Mouse (Mus musculus): ENCODE results near the gene Tmem120a. TPM values are rescaled to one million over a fixed set of nuclear protein-coding genes. Genes with fewer than 3 reads are reported as not detected.

Gene Tmem120a
- polyA plus RNA-seq, 1 experiment from 2014 or later = 23.2 TPM

- no peak for ATAC-seq (replicated peaks; ENCODE audit: low FRiP score)
- H3K4me3 ChIP-seq (ENCODE audit: low read depth, low read length) = no peak overlapping the region
- H3K36me3 ChIP-seq (ENCODE audit: control insufficient read depth, insufficient read depth, low read length) = no peaks in the 10 kb centered on the region
- H3K4me1 ChIP-seq (replicated peaks; ENCODE audit: control insufficient read depth, insufficient read depth, low read length) = no peaks in the 10 kb centered on the region
- no peaks in the 10 kb centered on the region for H3K9me3 ChIP-seq (ENCODE audit: control insufficient read depth, low read length)
- no peak overlapping the region for H3K4me2 ChIP-seq
- peak; percentile 58 for DNase-seq (ENCODE audit: low spot score)
- no peak overlapping the region for H3K9ac ChIP-seq (ENCODE audit: low read depth, low read length)
- no peaks in the 10 kb centered on the region; the same call in 1 of the 2 replicates for H3K27me3 ChIP-seq (replicated peaks; ENCODE audit: control insufficient read depth, insufficient read depth, low read length)
- WGBS = 6% methylated on average over 7 of the region's 7 CpGs
- no peak overlapping the region for H3K27ac ChIP-seq (ENCODE audit: low read depth, low read length)
These were observed 19.3 kb upstream of the Tmem120a start for GRCm38 (mm10) chr5:135763526-135763925.

- Histone ChIP-seq H3K9ac (ENCODE audit: low read depth, low read length) (no peak overlapping the region), H3K4me3 (ENCODE audit: low read depth, low read length) (no peak overlapping the region), H3K4me2 (no peak overlapping the region), H3K4me1 (replicated peaks; ENCODE audit: control insufficient read depth, insufficient read depth, low read length) (no peaks in the 10 kb centered on the region), H3K27me3 (replicated peaks; ENCODE audit: control insufficient read depth, insufficient read depth, low read length) (no peaks in the 10 kb centered on the region; the same call in 1 of the 2 replicates), H3K27ac (ENCODE audit: low read depth, low read length) (no peak overlapping the region), H3K9me3 (ENCODE audit: control insufficient read depth, low read length) (no peaks in the 10 kb centered on the region), H3K36me3 (ENCODE audit: control insufficient read depth, insufficient read depth, low read length) (no peaks in the 10 kb centered on the region)
- ATAC-seq (replicated peaks; ENCODE audit: low FRiP score) = no peak
- whole genome bisulfite sequencing = 71% methylated on average over 3 of the region's 3 CpGs
- DNase-seq (ENCODE audit: low spot score) = no peak
These were observed 17.6 kb upstream of the Tmem120a start for GRCm38 (mm10) chr5:135761881-135762280.

- no peak overlapping the region for H3K9ac ChIP-seq (ENCODE audit: low read depth, low read length)
- H3K27me3 ChIP-seq (replicated peaks; ENCODE audit: control insufficient read depth, insufficient read depth, low read length) = no peaks in the 10 kb centered on the region
- 63% methylated on average over 2 of the region's 2 CpGs for WGBS
- no peak overlapping the region for H3K27ac ChIP-seq (ENCODE audit: low read depth, low read length)
- H3K4me2 ChIP-seq = no peak overlapping the region
- no peaks in the 10 kb centered on the region for H3K4me1 ChIP-seq (replicated peaks; ENCODE audit: control insufficient read depth, insufficient read depth, low read length)
- H3K4me3 ChIP-seq (ENCODE audit: low read depth, low read length) = no peak overlapping the region
- no peak for ATAC-seq (replicated peaks; ENCODE audit: low FRiP score)
- no peaks in the 10 kb centered on the region for H3K36me3 ChIP-seq (ENCODE audit: control insufficient read depth, insufficient read depth, low read length)
- no peak for DNase-seq (ENCODE audit: low spot score)
- peaks cover 8% of the 10 kb centered on the region; the same call in 1 of the 2 replicates for H3K9me3 ChIP-seq (ENCODE audit: control insufficient read depth, low read length)
These were observed 7.3 kb upstream of the Tmem120a start for GRCm38 (mm10) chr5:135751595-135751994.

- Histone ChIP-seq H3K4me3 (ENCODE audit: low read depth, low read length) (no peak overlapping the region), H3K9ac (ENCODE audit: low read depth, low read length) (no peak overlapping the region), H3K4me1 (replicated peaks; ENCODE audit: control insufficient read depth, insufficient read depth, low read length) (no peaks in the 10 kb centered on the region), H3K36me3 (ENCODE audit: control insufficient read depth, insufficient read depth, low read length) (no peaks in the 10 kb centered on the region), H3K9me3 (ENCODE audit: control insufficient read depth, low read length) (peaks cover 8% of the 10 kb centered on the region; the same call in 1 of the 2 replicates), H3K4me2 (no peak overlapping the region), H3K27ac (ENCODE audit: low read depth, low read length) (no peak overlapping the region), H3K27me3 (replicated peaks; ENCODE audit: control insufficient read depth, insufficient read depth, low read length) (no peaks in the 10 kb centered on the region)
- ATAC-seq (replicated peaks; ENCODE audit: low FRiP score) (no peak), DNase-seq (ENCODE audit: low spot score) (no peak)
- WGBS = 64% methylated on average over 1 of the region's 1 CpGs
These were observed 6.8 kb upstream of the Tmem120a start for GRCm38 (mm10) chr5:135751041-135751440.

GRCm38 (mm10) chr5:135744742-135745141, 494 bp upstream of the Tmem120a start:
- H3K9ac ChIP-seq (ENCODE audit: low read depth, low read length) = peak overlapping the region; percentile 53; the same call in 1 of the 2 replicates
- H3K27ac ChIP-seq (ENCODE audit: low read depth, low read length) = no peak overlapping the region
- DNase-seq (ENCODE audit: low spot score) (no peak), ATAC-seq (replicated peaks; ENCODE audit: low FRiP score) (peak; percentile 10; the same call in 1 of the 2 replicates)
- H3K9me3 ChIP-seq (ENCODE audit: control insufficient read depth, low read length) = peaks cover 8% of the 10 kb centered on the region; the same call in 1 of the 2 replicates
- peak overlapping the region; percentile 99 for H3K4me2 ChIP-seq
- peaks cover 9% of the 10 kb centered on the region for H3K4me1 ChIP-seq (replicated peaks; ENCODE audit: control insufficient read depth, insufficient read depth, low read length)
- WGBS = 24% methylated on average over 12 of the region's 12 CpGs
- H3K4me3 ChIP-seq (ENCODE audit: low read depth, low read length) = peak overlapping the region; percentile 88
- H3K27me3 ChIP-seq (replicated peaks; ENCODE audit: control insufficient read depth, insufficient read depth, low read length) = no peaks in the 10 kb centered on the region
- no peaks in the 10 kb centered on the region for H3K36me3 ChIP-seq (ENCODE audit: control insufficient read depth, insufficient read depth, low read length)

- ATAC-seq (replicated peaks; ENCODE audit: low FRiP score) = no peak
- Histone ChIP-seq H3K27me3 (replicated peaks; ENCODE audit: control insufficient read depth, insufficient read depth, low read length) (no peaks in the 10 kb centered on the region), H3K36me3 (ENCODE audit: control insufficient read depth, insufficient read depth, low read length) (no peaks in the 10 kb centered on the region), H3K9me3 (ENCODE audit: control insufficient read depth, low read length) (0 out of 2 replicates have a peak, but pooled peaks cover 6% of the 10 kb centered on the region), H3K27ac (ENCODE audit: low read depth, low read length) (no peak overlapping the region), H3K4me3 (ENCODE audit: low read depth, low read length) (peak overlapping the region; percentile 88), H3K4me1 (replicated peaks; ENCODE audit: control insufficient read depth, insufficient read depth, low read length) (peaks cover 11% of the 10 kb centered on the region), H3K9ac (ENCODE audit: low read depth, low read length) (peak overlapping the region; percentile 75), H3K4me2 (peak overlapping the region; percentile 99)
- 22% methylated on average over 18 of the region's 18 CpGs for WGBS
- DNase-seq (ENCODE audit: low spot score) = no peak
These were observed 1.1 kb downstream of the Tmem120a start for GRCm38 (mm10) chr5:135742941-135743740.

- no peak overlapping the region for H3K27ac ChIP-seq (ENCODE audit: low read depth, low read length)
- ATAC-seq (replicated peaks; ENCODE audit: low FRiP score) = no peak
- no peak overlapping the region for H3K9ac ChIP-seq (ENCODE audit: low read depth, low read length)
- H3K9me3 ChIP-seq (ENCODE audit: control insufficient read depth, low read length) = 0 out of 2 replicates have a peak, but pooled peaks cover under 1% of the 10 kb centered on the region
- H3K27me3 ChIP-seq (replicated peaks; ENCODE audit: control insufficient read depth, insufficient read depth, low read length) = no peaks in the 10 kb centered on the region
- no peak overlapping the region for H3K4me3 ChIP-seq (ENCODE audit: low read depth, low read length)
- no peaks in the 10 kb centered on the region for H3K36me3 ChIP-seq (ENCODE audit: control insufficient read depth, insufficient read depth, low read length)
- H3K4me2 ChIP-seq = no peak overlapping the region
- WGBS = 52% methylated on average over 10 of the region's 10 CpGs
- H3K4me1 ChIP-seq (replicated peaks; ENCODE audit: control insufficient read depth, insufficient read depth, low read length) = peaks cover 11% of the 10 kb centered on the region
- DNase-seq (ENCODE audit: low spot score) = no peak
These were observed 2.1 kb downstream of the Tmem120a start for GRCm38 (mm10) chr5:135742156-135742555.

- H3K9me3 ChIP-seq (ENCODE audit: control insufficient read depth, low read length) = no peaks in the 10 kb centered on the region
- ATAC-seq (replicated peaks; ENCODE audit: low FRiP score) (no peak), DNase-seq (ENCODE audit: low spot score) (no peak)
These were observed 6.0 kb downstream of the Tmem120a start for GRCm38 (mm10) chr5:135738266-135738665.

GRCm38 (mm10) chr5:135737154-135737553, 7.1 kb downstream of the Tmem120a start:
- Histone ChIP-seq H3K4me3 (ENCODE audit: low read depth, low read length) (no peak overlapping the region), H3K27me3 (replicated peaks; ENCODE audit: control insufficient read depth, insufficient read depth, low read length) (no peaks in the 10 kb centered on the region), H3K4me1 (replicated peaks; ENCODE audit: control insufficient read depth, insufficient read depth, low read length) (peaks cover 2% of the 10 kb centered on the region; the same call in 1 of the 2 replicates), H3K9me3 (ENCODE audit: control insufficient read depth, low read length) (no peaks in the 10 kb centered on the region), H3K9ac (ENCODE audit: low read depth, low read length) (no peak overlapping the region), H3K36me3 (ENCODE audit: control insufficient read depth, insufficient read depth, low read length) (peaks cover 29% of the 10 kb centered on the region), H3K27ac (ENCODE audit: low read depth, low read length) (no peak overlapping the region), H3K4me2 (no peak overlapping the region)
- DNase-seq (ENCODE audit: low spot score) = no peak
- no peak for ATAC-seq (replicated peaks; ENCODE audit: low FRiP score)
- 76% methylated on average over 7 of the region's 7 CpGs for WGBS

More at GRCm38 (mm10) chr5:135738266-135738665, 6.0 kb downstream of the Tmem120a start:
- peaks cover 19% of the 10 kb centered on the region for H3K36me3 ChIP-seq (ENCODE audit: control insufficient read depth, insufficient read depth, low read length)
- WGBS = 20% methylated on average over 6 of the region's 6 CpGs
- H3K4me2 ChIP-seq = no peak overlapping the region
- peaks cover 7% of the 10 kb centered on the region for H3K4me1 ChIP-seq (replicated peaks; ENCODE audit: control insufficient read depth, insufficient read depth, low read length)
- H3K4me3 ChIP-seq (ENCODE audit: low read depth, low read length) = no peak overlapping the region
- H3K27ac ChIP-seq (ENCODE audit: low read depth, low read length) = no peak overlapping the region
- H3K9ac ChIP-seq (ENCODE audit: low read depth, low read length) = no peak overlapping the region
- no peaks in the 10 kb centered on the region for H3K27me3 ChIP-seq (replicated peaks; ENCODE audit: control insufficient read depth, insufficient read depth, low read length)

Measured in liver, embryonic 11.5 days (tissue).